Mouse (Mus musculus): ENCODE data around the gene Gpbar1.

The Gpbar1 gene

DNA sequence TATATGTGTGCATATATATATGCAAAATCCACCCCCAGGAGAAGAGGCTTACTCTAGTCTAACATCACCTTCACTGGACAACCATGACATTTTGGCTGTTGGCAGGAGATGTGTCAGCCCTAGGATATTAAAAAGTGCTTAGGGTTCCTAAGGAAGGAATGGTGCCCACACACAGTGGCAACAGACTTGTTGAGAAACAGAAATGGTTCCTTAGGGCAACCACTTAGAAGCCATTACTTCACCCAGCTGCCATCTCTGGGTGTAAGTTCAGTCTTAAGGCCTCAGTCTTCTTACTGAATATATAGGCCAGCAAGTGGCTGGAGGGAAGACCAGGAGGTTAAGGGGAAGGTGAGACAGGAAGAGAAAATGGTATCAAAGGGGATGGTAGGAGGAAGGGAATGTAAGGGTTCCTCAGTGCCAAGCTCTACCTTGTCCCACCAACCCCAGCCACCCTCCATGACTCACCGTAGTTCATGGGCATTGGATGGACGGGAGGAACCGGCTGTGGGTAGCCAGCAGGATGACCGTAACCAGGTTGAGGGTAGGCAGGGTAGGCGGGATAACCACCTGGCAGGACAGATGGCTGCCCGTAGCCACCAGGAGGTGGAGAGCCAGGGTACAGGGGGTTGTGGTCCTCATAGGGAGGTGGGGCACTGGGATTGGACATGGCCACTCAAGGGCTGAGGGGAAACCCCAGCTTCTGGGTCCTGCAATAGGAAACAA lies 16.5 kb downstream of the Gpbar1 start:
- peak; percentile 92 for DNase-seq (ENCODE audit: extremely low read depth, low read depth, low spot score)

DNA sequence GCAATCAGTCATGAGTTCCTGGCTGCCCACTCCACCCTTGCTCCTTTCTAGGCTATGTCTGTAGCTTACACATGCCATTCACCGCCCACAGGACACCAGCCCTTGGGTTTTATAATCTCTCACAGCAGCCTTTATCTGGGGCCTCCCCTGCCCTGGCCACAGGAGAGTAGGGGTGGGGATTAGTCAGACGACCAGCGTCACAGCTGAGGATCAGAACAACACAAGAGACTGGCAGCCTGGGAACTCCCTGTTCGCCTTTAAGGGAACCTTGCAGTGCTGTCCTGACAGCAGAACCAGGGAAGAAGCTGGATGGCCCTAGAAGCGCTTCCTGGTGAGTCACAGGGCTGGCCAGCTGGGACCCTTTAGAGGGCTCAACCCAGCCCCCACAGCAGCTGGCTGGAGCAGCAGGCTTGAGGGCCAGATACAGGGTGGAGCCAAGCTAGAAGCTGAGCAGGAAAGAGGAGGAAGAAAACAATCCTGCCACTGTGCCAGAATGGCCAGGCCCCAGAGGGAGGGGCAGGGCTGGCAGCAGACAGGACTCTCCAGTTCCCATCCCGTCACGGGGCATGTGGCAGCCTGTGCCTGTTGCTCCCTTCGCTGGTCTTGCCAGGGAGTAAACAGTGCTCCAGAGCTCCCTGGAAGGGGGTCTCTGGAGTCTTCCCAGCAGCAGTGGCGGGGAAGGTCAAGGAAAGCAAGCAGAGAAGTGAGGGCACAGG lies 17.3 kb downstream of the Gpbar1 start:
- DNase-seq (ENCODE audit: extremely low read depth, low read depth, low spot score) = peak; percentile 95

DNA sequence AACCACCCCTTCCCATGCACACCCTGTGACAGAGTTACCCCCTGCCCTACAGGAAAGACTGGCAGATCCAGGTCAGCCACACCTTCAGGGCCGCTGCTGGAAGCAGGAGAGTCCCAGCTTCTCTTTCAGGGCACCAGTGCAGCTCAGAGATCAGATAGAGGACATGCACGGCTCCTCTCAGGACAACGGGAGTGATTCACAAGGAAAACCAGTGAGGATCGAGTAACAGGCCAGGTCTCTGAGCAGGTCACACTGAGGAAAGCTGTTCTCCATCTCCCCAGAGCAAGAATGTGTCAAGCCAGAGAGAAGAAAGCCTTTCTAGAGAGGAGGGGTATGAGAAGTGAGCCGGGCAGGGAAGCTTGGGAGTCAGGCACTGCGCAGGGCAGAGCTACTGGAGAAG lies 18.1 kb downstream of the Gpbar1 start:
- DNase-seq (ENCODE audit: extremely low read depth, low read depth, low spot score) = no peak

DNA sequence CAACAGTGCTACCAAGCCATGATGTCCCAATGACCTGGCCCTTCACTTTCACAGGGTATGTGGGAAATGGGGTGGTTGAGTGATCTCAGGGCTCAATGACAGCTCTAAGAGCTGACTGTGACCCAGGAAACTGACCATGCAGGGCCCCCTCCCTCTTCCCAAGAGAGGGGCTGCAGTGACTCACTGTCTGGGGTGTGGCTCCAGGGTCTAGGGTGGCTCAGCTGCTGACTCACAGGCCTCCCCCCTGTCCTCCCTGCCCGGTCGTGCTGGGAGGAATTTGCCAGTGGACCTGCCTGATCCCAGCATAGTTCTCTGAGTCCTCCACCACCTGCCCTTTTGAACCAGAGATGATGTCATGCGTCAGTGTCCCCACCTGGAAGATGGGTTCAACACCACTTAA lies 18.9 kb downstream of the Gpbar1 start:
- DNase-seq (ENCODE audit: extremely low read depth, low read depth, low spot score) = no peak

DNA sequence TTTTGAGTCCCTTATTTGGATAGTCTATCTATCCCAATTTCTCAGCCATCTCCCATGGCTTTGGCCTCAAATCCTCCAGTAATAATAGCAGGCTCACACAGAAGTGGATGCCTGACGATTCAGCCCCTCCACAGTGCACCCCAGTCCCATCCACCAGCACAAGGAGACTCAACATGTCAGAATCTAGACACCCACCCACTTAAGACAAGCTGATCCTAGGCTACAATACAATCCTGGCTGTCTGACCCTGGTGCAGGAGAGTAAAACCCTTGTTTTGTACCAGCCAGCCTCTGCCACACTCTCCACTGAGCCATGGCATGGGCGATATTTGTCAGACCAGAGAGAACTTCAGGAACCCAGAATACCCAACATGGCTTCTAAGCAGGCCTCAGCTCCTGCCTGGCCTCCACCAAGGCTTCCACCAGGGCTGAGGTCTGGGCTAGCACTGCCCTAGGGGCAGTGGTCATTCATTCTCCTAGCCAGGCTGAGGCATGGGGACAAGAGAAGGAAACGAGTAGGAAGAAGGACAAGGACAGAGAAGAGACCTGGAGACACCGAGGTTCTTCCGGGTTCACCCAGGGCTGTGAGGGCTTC lies 19.9 kb downstream of the Gpbar1 start:
- no peak for DNase-seq (ENCODE audit: extremely low read depth, low read depth, low spot score)

DNA sequence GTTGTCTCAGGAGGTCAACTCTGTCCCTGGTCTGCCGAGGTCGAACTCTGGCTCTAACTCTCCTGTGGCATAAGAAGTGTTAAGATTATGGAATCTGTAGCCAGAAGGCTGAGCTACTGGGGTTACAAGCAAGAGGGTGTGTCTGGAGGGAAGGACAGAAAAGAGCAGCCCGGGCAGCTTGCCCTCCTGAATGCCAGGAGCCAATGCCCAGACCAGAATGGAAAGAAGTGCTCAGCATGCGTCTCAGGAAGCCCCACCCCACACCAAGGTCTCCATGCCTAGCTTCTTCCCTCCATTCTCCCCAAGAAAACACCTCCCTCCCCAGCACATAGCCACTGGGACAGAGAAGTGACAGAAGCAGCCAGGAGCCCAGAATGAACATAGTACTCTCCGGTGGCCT lies 20.6 kb downstream of the Gpbar1 start:
- no peak for DNase-seq (ENCODE audit: extremely low read depth, low read depth, low spot score)

DNA sequence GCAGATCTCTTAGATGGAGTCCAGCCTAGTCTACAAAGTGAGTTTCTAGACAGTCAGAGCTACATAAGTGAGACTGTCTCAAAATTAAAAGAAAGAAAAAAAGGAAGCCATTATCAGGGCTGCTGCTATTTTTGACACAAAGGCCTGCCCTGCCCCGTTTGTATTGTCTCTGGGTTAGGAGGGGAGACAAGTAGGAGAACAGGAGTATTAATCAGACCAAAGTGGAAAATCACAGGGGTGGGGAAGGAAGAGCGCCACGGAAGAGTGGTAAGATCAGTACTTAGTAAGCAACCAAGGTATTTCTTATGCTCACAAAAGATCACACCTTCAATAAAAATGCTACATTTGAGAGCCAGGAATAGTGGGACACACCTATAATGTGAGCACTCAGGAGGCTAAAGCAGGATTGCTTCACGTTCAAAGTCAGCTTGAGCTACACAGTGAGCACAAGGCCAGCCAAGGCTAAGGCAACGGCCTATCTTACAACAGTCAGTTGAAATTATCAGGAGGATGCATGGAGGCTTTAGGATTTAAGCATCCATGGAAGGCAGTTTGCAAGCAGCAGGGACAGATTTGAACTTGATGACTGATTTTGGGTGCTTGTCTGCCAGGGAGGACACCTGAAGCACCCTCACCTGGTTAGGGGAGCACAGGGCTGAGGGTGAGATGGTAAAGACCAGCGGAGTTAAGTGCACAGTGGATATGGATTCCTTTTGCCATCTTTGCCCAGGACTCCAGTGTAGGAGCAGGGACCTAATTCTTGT lies 22.2 kb downstream of the Gpbar1 start:
- no peak for DNase-seq (ENCODE audit: extremely low read depth, low read depth, low spot score)

DNA sequence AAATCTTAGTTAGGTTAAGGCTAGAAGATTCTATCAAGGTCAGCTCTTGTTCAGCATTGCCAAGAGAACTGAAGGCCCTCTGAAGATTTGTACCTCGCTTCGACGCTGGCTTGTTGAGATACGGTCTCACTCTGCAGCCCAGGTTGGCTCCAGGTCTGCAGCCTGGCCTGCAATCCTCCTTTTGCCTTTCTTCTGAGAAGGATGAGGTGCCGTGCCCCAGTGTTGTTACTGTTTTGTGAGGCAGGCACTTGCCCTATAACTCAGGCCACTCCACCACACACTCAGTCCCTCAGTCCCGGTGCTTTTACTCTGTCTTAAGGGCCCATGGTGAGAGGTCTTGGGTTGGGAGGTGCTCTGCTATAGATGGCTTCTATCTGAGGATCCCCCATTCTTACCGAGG lies 23.9 kb downstream of the Gpbar1 start:
- no peak for DNase-seq (ENCODE audit: extremely low read depth, low read depth, low spot score)

DNA sequence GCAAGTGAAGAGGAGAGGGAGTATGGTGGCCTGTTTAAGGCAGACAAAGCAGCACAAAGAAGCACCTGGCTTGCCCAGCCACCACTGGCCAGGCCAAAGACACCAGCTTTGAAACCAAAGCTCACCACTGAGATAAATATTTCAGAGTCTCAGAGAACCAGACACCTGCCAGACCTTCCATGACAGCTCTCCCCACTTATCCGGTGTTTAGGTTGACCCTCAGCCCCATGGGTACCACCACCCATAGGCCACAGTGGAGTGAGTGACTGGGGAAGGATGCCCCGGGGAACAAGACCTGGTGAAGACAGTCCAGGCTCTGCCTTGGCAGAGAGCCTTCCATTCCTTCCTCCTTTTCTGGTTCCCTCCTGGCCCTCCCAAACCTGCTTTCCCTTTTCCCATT lies 24.5 kb downstream of the Gpbar1 start:
- DNase-seq (ENCODE audit: extremely low read depth, low read depth, low spot score) = no peak

DNA sequence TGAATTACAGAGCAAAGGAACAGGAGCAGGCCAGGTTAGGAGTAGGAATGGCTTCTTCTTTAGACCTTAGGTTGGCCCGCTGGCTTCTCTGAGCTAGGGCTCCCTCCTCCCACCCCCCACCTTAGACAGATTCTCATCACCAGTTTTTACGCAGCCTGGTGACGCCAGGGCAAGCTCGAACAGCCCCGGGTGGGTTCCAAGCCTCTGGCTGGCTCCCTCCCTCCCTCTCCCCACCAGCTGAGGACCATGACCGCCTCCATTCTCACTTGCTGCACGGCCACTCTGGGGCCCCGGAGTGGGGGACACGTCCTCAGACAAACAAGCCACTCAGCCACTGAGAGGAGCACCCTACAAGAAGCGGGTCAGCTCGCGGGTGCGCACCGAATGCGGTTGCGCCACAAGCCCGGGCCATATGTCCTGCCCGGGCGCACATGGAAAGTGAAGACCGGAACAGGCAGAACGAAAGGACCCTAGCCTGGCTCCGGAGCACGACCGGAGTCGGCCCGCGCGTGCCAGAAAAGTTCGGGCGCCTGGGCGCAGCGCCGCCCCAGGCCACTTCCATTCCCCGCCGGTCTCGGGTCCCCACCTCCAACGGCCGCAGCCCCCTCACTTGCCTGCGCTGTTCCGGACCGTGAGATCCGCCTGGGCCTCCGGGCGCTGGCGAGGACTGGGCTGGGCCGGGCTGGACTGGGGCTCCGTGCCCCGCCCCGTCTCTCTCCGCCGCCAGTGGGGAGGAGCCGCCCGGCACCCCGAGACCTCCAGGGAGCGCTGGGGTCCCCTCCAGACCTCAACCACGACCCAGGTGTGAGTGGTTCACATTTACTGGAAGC lies 25.4 kb downstream of the Gpbar1 start:
- no peak for DNase-seq (ENCODE audit: extremely low read depth, low read depth, low spot score)

DNA sequence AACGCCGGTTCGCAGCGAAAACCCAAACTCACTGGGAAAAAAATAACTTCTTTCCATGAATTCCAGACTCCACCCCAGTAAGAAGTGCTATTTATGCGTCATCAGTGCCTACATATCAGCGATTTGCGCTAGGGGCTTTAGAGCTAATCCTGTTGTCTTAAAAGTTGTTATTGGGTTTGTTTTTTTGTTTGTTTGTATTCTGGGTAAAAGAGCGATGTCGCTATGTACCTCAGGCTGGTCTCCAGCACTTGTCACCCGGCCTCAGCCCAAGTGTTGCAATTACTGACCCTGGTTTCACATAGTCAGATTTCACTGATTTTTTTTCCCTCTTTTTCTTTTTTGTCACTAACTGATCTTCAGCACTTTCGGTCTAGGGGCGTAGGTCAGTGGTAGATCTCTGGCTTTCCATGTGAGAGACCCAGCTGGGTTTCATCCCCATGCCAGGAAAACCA lies 26.0 kb downstream of the Gpbar1 start:
- DNase-seq (ENCODE audit: extremely low read depth, low read depth, low spot score) = no peak

DNA sequence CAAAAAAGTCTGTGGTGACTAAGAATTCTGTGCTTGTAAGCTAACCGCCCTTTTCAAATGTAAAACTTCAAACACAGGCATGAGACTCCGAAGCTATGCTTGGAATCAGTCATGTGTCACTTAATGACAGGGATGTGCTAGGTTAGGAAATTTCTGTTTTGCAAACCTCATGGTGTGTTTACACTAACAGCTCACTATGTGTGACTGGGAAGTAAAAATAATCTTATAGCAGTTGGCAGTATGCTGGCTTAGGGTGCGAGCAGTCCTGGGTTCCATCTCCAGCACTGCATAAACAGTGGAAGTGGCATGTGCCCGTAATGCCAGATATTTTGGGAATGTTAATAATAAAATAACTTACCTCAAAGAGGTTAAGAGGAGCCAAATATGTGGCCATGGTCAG lies 26.6 kb downstream of the Gpbar1 start:
- no peak for DNase-seq (ENCODE audit: extremely low read depth, low read depth, low spot score)

DNA sequence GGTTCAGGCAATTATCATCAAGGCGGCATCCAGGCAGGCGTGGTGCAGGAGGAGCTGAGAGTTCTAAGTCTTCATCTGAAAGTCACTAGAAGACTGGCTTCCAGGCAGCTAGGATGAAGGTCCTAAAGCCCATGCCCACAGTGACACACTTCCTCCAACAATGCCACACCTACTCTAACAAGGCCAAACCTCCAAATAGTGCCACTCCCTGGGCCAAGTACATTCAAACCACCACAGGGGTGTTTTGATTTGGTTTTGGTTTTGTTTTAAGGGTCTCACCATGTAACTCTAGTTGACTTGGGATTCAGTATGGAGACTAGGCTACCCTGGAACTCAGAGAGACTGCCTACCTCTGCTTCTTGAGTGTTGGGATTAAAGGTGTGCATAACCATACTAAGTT lies 27.2 kb downstream of the Gpbar1 start, which contains the start of gene Tmbim1:
TSS of gene Tmbim1 (minus strand) at position 101 of the 400 bp plus-strand sequence.
- no peak for DNase-seq (ENCODE audit: extremely low read depth, low read depth, low spot score)

DNA sequence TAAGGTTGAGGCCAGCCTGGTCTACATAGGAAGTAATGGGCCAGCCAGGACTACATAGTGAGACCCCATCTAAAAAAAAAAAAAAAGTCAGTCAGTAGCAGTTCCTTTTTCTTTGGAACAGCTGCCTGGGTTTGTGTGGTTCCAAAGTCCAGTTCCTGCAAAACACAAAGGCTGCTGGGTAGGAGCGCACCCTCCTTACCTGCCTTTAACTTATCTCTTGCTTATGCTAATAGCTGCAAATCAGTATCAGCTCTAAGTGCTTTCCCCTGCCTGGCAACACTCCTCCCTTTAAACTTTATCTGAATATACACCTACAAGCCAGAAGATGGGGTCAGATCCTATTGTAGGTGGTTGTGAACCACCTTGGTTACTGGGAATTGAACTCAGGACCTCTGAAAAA lies 28.8 kb downstream of the Gpbar1 start:
- no peak for DNase-seq (ENCODE audit: extremely low read depth, low read depth, low spot score)

DNA sequence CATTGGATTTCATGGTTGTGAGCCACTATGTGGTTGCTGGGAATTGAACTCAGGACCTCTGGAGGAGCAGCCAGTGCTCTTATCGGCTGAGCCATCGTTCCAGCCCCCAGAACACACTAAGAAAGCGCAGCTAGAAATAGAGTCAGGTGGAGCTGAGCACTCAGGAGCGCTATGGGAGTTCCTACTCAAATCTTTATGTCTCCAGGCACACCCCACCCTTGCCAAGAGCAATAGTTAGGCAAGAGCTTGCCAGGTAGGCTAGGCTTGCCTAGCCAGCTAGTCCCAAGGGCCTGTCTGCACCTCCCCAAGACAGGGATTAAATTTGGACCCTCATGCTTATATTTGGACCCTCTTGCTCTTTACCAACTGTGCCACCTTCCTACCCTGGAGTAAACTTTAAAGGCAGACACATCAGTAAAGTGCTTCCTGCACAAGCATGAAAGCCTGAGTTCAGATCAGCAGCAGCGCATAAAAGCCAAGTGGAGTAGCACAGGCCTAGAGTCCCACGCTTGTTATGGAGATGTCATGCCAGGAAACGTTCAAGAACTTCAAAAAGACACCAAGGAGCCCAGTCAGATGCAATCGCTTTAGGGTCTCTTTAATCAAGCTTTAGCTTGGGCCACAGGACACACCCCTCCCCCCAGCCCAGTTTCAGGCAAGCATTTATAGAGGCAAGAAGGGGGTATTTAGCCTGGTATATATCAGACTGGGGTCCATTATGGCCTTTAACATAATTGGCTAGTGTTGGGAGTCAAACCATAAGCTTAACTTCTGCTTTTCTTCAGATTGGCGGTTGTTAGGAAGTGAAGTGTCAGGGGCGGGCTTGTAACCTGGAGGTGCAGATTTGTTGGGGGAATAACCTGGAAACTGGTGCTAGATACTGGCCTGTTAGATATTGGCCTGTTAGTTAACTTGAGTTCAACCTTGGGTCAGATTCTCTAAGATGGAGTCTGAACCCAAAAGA lies 29.9 kb downstream of the Gpbar1 start:
- DNase-seq (ENCODE audit: extremely low read depth, low read depth, low spot score) = no peak

DNA sequence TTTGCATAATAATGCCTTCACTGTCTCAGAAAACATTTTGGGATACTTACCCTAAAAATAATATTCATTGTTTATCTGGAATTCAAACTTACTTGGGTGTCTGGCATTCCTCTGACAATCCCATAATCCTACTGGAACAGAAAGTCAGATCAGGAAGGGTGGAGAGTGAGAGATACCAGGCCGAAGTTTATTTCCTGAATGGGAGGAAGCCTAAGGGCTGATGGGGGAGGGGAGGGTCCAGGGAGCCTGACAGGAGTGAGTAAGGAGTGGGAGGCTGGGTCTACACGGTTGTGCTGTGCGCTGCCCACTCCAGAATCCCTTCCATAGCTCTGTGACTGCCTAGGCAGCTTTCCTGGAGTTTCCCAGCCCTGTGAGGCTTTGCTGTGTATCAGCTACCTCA lies 31.4 kb downstream of the Gpbar1 start:
- no peak for DNase-seq (ENCODE audit: extremely low read depth, low read depth, low spot score)

DNA sequence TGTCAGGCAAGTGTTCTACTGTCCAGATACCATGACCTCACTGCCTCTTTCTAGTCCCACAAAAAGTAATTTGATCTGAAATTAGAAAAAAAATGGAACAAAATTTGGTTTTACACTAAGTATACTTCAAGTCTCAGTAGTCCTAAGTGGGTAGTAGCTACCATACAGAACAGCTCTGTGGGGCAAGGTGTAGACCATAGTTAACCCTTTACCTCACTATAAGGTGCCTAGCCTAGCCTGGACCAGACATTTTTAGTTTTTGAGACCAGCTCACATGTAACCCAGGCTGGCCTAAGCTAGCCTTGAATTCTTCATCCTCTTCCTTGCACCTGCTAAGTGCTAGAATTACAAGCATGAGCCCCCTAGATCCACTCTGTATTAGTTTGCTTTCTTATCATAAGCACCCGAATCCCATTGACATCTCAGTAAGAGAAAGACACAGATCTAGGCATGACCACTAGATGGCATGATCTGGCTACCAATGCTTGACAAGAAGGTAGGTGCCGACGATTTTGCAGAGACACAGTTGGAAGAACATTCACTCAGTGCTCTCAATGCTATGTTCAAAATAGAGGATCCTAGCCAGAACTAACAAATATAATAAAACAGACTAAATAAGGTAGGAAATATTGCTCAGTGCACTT lies 34.8 kb downstream of the Gpbar1 start:
- no peak for DNase-seq (ENCODE audit: extremely low read depth, low read depth, low spot score)

DNA sequence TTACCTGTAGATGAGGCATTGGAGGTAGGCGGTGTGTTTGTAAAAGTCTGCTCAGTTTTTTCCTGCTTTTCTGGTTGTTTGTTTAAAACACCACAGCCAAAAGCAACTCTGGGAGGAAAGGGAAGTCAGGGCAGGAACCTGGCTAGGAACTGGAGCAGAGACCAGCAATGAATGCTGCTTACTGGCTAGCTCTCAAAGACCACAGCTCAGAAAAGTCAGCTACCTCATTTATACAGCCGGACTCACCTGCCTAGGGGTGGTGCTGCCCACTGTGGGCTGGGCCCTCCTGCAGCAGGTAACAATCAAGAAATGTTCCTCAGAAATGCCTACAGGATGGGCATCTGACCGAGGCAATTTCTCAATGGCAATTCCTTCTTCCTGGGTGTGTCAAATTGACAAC lies 36.4 kb downstream of the Gpbar1 start:
- DNase-seq (ENCODE audit: extremely low read depth, low read depth, low spot score) = no peak

Data from fat pad, adult 2 months (tissue).